Mouse (Mus musculus) forebrain, postnatal 0 days (tissue): ENCODE measurements at regions not wholly inside any gene's neighbourhood (a gene's known extent, or its start where the extent isn't known, plus 50 kb on each side); places are given as distances from the start of the nearest gene placed in this dataset.

Source experiments
- ATAC-seq: fragments of 200-750 bp; cut with Nextera tagmentation; 2 replicates; pipeline ENCODE4 v1.8.0; 2017; ENCODE audit warnings: mild to moderate bottlenecking, moderate library complexity
- DNase-seq: peaks from one replicate; pipeline ENCODE4 v3.0.0-alpha.2; 2015
- H3K27ac ChIP-seq: fragments of 300-500 bp; sonication (generic); 2 replicates; pipeline ENCODE4 v1.5.1; 2014; ENCODE audit warnings: low read depth, mild to moderate bottlenecking, antibody characterized with exemption, low read length, moderate library complexity, mixed read lengths
- H3K27me3 ChIP-seq: fragments of 300-500 bp; sonication (generic); 2 replicates; pipeline ENCODE4 v1.6.1; 2014; ENCODE audit warnings: mild to moderate bottlenecking, low read length, mixed read lengths; ENCODE audit not compliant: insufficient read depth
- H3K36me3 ChIP-seq: fragments of 300-500 bp; sonication (generic); 2 replicates; pipeline ENCODE4 v1.6.1; 2014; ENCODE audit warnings: mild to moderate bottlenecking, moderate library complexity; ENCODE audit not compliant: insufficient read depth
- H3K4me1 ChIP-seq: fragments of 300-500 bp; sonication (generic); 2 replicates; pipeline ENCODE4 v1.6.1; 2014; ENCODE audit warnings: antibody characterized with exemption; ENCODE audit not compliant: insufficient read depth
- H3K4me2 ChIP-seq: fragments of 300-500 bp; sonication (generic); 2 replicates; pipeline ENCODE4 v1.6.1; 2014; ENCODE audit warnings: low read depth, mild to moderate bottlenecking, moderate library complexity
- H3K4me3 ChIP-seq: fragments of 300-500 bp; sonication (generic); 2 replicates; pipeline ENCODE4 v1.5.1; 2014; ENCODE audit warnings: low read depth, low read length, mixed read lengths
- H3K9ac ChIP-seq: fragments of 300-500 bp; sonication (generic); 2 replicates; pipeline ENCODE4 v1.6.1; 2014; ENCODE audit warnings: mild to moderate bottlenecking
- H3K9me3 ChIP-seq: fragments of 300-500 bp; sonication (generic); 2 replicates; pipeline ENCODE4 v1.6.1; 2016; ENCODE audit warnings: low read length
- CTCF ChIP-seq: sonication (generic); IDR thresholded peaks from 2 replicates; pipeline ENCODE4 v1.5.1; 2016; ENCODE audit warnings: antibody characterized with exemption, control low read depth, low read depth
- WGBS: fragments of 180-500 bp; shearing (Covaris S2); extraction: QIAGEN DNeasy Blood & Tissue Kit; methylation state at CpG from one replicate; pipeline ENCODE4 v1.1.7; 2014; 5-methylcytosine and 5-hydroxymethylcytosine counted together

- TF ChIP-seq CTCF: no peak
- Histone ChIP-seq H3K27me3 (no peaks in the 10 kb centered on the region), H3K27ac (no peak overlapping the region), H3K4me2 (no peak overlapping the region), H3K4me3 (no peak overlapping the region), H3K9me3 (no peaks in the 10 kb centered on the region), H3K4me1 (peaks cover 12% of the 10 kb centered on the region; the same call in 1 of the 2 replicates), H3K36me3 (no peaks in the 10 kb centered on the region), H3K9ac (no peak overlapping the region)
- ATAC-seq: no peak
- no peak for DNase-seq
- 76% methylated on average over 10 of the region's 10 CpGs for whole genome bisulfite sequencing
Observed at GRCm38 (mm10) chr10:111689587-111689986, 183.5 kb downstream of the Phlda1 start.

DNA sequence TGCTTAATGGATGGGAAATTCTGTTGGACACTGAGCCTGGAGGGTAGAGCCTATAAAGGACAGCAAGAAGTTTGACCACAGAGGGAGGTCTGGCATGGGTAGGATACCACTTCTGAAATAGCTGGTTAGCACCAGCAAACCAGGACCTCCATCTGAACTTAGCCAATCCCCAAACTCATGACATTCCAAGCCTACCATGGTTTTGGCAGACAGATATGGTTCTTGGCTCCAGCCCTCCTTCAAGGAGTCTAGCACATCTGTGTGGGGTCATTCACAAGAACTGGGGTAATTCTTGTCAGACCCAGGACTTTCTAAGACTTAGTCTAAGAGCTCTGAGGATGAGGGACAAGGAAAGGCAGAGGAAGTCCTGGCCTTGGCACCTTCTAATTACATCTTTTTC, 187.7 kb downstream of the Phlda1 start:
- Histone ChIP-seq H3K27me3 (no peaks in the 10 kb centered on the region), H3K4me3 (no peak overlapping the region), H3K27ac (0 out of 2 replicates have a peak overlapping the region, but pooled peaks have one; percentile 35), H3K36me3 (no peaks in the 10 kb centered on the region), H3K9ac (no peak overlapping the region), H3K4me2 (no peak overlapping the region), H3K4me1 (peaks cover 11% of the 10 kb centered on the region; the same call in 1 of the 2 replicates), H3K9me3 (no peaks in the 10 kb centered on the region)
- ATAC-seq: no peak
- TF ChIP-seq CTCF: no peak
- no peak for DNase-seq

- Histone ChIP-seq H3K9me3 (no peaks in the 10 kb centered on the region), H3K4me2 (no peak overlapping the region), H3K9ac (no peak overlapping the region), H3K4me1 (peaks cover 13% of the 10 kb centered on the region; the same call in 1 of the 2 replicates), H3K27ac (peak overlapping the region; percentile 67), H3K36me3 (no peaks in the 10 kb centered on the region), H3K27me3 (no peaks in the 10 kb centered on the region), H3K4me3 (no peak overlapping the region)
- ATAC-seq: peak; percentile 93
- TF ChIP-seq CTCF: no peak
- DNase-seq: no peak
- 73% methylated on average over 6 of the region's 6 CpGs for WGBS
Observed at GRCm38 (mm10) chr10:111694227-111695200, 188.4 kb downstream of the Phlda1 start.

GRCm38 (mm10) chr10:111695918-111696760, 190.1 kb downstream of the Phlda1 start:
- ATAC-seq: no peak
- Histone ChIP-seq H3K9me3 (no peaks in the 10 kb centered on the region), H3K4me2 (no peak overlapping the region), H3K27me3 (no peaks in the 10 kb centered on the region), H3K4me3 (no peak overlapping the region), H3K27ac (no peak overlapping the region), H3K36me3 (no peaks in the 10 kb centered on the region), H3K9ac (no peak overlapping the region), H3K4me1 (peaks cover 17% of the 10 kb centered on the region)
- TF ChIP-seq CTCF: no peak
- no peak for DNase-seq
- WGBS: 74% methylated on average over 4 of the region's 4 CpGs

- peaks cover 17% of the 10 kb centered on the region for H3K4me1 ChIP-seq
- H3K36me3 ChIP-seq: no peaks in the 10 kb centered on the region
- H3K4me3 ChIP-seq: no peak overlapping the region
- TF ChIP-seq CTCF: no peak
- no peaks in the 10 kb centered on the region for H3K27me3 ChIP-seq
- 95% methylated on average over 2 of the region's 2 CpGs for WGBS
- no peak for ATAC-seq
- no peak overlapping the region for H3K9ac ChIP-seq
- H3K9me3 ChIP-seq: no peaks in the 10 kb centered on the region
- no peak overlapping the region for H3K4me2 ChIP-seq
- H3K27ac ChIP-seq: no peak overlapping the region
- no peak for DNase-seq
Observed at GRCm38 (mm10) chr10:111696987-111697386, 190.9 kb downstream of the Phlda1 start.

DNA sequence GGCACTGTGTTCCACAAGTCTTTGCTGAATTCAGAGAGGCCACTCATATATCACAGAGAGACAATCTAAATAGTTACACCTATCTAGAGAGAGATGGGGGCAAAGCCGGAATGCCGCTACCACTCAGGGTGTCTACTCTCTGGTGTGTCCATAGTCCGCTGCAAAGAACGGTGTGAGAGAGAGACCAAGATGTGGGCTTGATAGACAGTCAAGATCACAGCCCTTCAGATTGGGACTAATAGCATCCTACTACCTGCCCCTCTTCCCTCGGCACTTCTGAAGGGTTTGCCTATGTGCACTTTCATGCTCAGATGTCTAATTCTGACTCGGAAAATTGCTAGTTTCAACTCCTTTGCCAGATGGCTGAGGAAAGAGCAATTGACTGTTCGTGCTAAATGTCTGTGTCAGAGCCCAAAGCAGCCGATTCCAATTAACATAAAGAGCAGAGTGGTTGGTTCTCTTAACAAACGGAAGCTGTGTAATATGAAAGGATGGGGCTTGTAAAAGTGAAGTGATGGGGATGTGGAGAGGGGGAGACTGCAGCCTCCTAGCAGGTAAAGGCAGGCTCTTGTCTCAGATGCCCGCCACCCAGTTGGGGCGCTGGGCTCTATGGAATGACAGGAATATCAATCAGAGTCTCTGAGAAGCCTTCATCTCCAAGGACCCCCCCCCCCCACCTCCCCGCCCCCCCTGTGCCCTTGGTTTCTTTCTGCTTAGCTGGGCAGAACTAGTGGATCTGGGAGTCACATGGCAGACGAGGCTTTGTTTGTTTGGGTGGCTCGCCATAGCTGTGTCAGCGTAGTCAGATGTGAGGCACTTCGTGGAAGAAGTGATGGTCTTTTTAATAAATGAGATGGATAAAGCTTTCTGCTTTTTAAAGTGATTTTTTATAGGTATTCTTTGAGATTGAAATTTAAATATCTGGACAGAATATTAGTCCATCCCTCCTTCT, 193.7 kb downstream of the Phlda1 start:
- no peak overlapping the region for H3K9ac ChIP-seq
- WGBS: 42% methylated on average over 16 of the region's 16 CpGs
- no peak overlapping the region for H3K4me3 ChIP-seq
- peak overlapping the region; percentile 33 for H3K4me2 ChIP-seq
- H3K27me3 ChIP-seq: no peaks in the 10 kb centered on the region
- peak; percentile 91 for ATAC-seq
- DNase-seq: peak; percentile 72
- H3K36me3 ChIP-seq: no peaks in the 10 kb centered on the region
- TF ChIP-seq CTCF: no peak
- no peaks in the 10 kb centered on the region for H3K9me3 ChIP-seq
- H3K4me1 ChIP-seq: peaks cover 8% of the 10 kb centered on the region; the same call in 1 of the 2 replicates
- H3K27ac ChIP-seq: peak overlapping the region; percentile 54
